Mouse (Mus musculus): ENCODE measurements at regions not wholly inside any gene's neighbourhood (a gene's known extent, or its start where the extent isn't known, plus 50 kb on each side); places are given as distances from the start of the nearest gene placed in this dataset.
A peak's percentile ranks its signal among the peaks of the same experiment; 100 is the strongest.

DNA sequence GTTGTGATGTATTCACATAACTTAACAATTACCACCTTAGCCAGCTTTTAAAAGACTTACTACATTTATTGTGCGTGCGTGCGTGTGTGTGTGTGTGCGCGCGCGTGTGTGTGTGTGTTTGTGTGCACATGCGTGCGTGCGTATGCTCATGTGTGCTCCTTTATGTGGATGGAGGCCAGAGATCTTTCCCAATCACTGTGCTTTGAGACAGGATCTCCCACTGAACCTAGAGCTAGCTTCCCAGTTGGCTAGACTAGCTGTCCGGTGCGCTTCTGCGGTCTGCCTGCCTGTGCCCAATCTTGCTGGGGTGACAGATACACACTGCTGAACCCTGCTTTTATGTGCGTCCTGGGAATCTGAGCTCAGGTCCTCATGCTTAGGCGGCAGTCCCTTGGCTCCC is 50.1 kb upstream of the Arhgap29 start:
- peak overlapping the region; percentile 78 for H3K27ac ChIP-seq (ENCODE audit: insufficient read depth, low read depth, low read length)
- H3K4me3 ChIP-seq (ENCODE audit: insufficient read depth, low read depth, low read length): no peak overlapping the region
- no peak for DNase-seq
- no peak for TF ChIP-seq CTCF (conservative IDR thresholded peaks at IDR 0.05; ENCODE audit: insufficient read depth, insufficient read length, low read depth, low read length)
- no peak for TF ChIP-seq POLR2A (IDR thresholded peaks at IDR 0.05; ENCODE audit: low read depth, low read length)
- H3K36me3 ChIP-seq (ENCODE audit: control insufficient read depth, insufficient read depth, low read length): no peaks in the 10 kb centered on the region
- H3K4me1 ChIP-seq (ENCODE audit: control insufficient read depth, insufficient read depth, low read length): peaks cover 27% of the 10 kb centered on the region
- WGBS: 76% methylated on average over 15 of the region's 15 CpGs
- no peaks in the 10 kb centered on the region for H3K27me3 ChIP-seq (replicated peaks; ENCODE audit: control insufficient read depth, insufficient read depth, low read length)

DNA sequence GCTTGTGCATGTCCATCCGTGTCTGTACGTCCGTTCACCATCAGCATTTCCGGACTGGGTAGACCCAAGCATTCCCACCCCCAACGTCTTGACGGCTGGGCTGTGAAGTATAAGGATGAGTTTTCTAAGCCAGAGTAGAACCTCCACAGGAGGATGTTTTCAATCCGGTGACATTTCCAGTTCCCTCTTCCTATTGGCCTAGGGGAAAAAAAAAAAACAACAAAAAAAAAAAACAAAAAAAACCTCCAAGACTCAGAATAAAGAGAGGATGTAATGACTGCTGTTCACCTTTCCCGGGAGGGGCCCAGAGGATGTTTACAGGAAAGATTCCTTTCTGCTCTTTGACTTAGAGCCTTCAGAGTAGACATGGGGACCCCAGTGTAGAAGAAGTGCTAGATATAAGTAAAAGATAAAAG is 51.9 kb upstream of the Arhgap29 start:
- WGBS: 69% methylated on average over 8 of the region's 8 CpGs
- peak overlapping the region; percentile 84; the same call in 1 of the 2 replicates for H3K27ac ChIP-seq (ENCODE audit: insufficient read depth, low read depth, low read length)

DNA sequence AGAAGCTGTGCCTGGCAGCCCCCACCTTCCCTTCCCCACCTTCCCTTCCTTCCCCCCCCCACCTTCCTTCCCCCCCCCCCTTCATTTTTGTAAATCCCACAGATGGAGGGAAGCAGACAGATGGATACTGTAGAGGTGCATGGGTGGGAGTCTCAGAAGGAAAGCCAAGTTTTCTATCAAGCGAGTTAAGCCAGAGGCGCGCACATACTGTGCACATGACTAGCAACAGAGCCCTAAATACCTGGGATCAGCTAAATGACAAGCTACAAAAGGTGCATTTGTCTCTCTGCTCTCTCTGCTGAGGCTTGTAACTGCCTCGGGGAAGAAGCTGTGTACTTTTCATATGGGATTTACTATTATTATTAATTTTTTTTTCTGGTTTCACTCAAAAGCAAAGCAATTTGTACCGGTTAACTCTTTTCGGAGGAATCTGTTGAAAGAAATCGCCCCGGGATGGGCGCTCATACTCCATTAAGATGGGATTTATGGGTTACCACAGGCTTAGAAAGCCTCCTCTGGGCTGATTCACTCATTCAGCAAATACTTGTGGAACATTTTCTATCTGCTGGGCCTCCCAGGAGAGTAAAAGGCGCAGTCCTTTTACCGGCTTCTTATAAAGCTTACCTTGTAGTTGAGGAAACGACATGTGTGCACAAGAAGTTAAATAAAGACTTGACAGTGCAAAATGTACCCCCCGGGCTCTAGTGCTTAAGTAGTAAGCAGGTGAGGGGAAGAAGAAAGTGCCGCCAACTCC is 54.3 kb upstream of the Arhgap29 start:
- H3K4me3 ChIP-seq (ENCODE audit: insufficient read depth, low read depth, low read length): no peak overlapping the region
- H3K36me3 ChIP-seq (ENCODE audit: control insufficient read depth, insufficient read depth, low read length): no peaks in the 10 kb centered on the region
- 87% methylated on average over 14 of the region's 14 CpGs for WGBS
- no peak for DNase-seq
- peaks cover 9% of the 10 kb centered on the region for H3K4me1 ChIP-seq (ENCODE audit: control insufficient read depth, insufficient read depth, low read length)
- H3K27ac ChIP-seq (ENCODE audit: insufficient read depth, low read depth, low read length): no peak overlapping the region
- TF ChIP-seq POLR2A (IDR thresholded peaks at IDR 0.05; ENCODE audit: low read depth, low read length): no peak
- TF ChIP-seq CTCF (conservative IDR thresholded peaks at IDR 0.05; ENCODE audit: insufficient read depth, insufficient read length, low read depth, low read length): no peak
- H3K27me3 ChIP-seq (replicated peaks; ENCODE audit: control insufficient read depth, insufficient read depth, low read length): no peaks in the 10 kb centered on the region

More for the DNA sequence above, 51.9 kb upstream of the Arhgap29 start:
- H3K4me3 ChIP-seq (ENCODE audit: insufficient read depth, low read depth, low read length): peak overlapping the region; percentile 11; the same call in 1 of the 2 replicates
- no peaks in the 10 kb centered on the region for H3K27me3 ChIP-seq (replicated peaks; ENCODE audit: control insufficient read depth, insufficient read depth, low read length)
- H3K36me3 ChIP-seq (ENCODE audit: control insufficient read depth, insufficient read depth, low read length): no peaks in the 10 kb centered on the region
- peaks cover 23% of the 10 kb centered on the region for H3K4me1 ChIP-seq (ENCODE audit: control insufficient read depth, insufficient read depth, low read length)
- TF ChIP-seq POLR2A (IDR thresholded peaks at IDR 0.05; ENCODE audit: low read depth, low read length) (no peak), CTCF (conservative IDR thresholded peaks at IDR 0.05; ENCODE audit: insufficient read depth, insufficient read length, low read depth, low read length) (no peak)
- peak; percentile 76 for DNase-seq

DNA sequence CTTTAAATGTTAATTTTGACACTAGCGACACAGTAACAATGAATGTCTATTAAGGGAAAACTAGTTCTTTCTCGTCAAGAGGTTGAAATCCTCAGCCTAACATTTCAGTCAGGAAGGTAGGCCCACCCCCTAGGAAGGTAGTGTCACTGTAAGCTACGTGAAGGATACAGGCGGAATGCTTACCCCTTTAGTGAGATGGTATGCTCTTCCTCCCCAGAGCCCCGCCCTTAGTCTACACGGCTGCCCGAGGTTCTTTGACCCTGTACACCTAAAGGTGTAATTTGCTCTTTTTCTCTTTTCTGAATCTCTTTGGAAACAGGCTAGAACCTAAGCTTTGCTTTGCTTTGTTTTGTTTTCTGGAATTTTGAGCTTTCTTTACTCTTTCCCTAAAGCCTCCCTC is 58.7 kb upstream of the Arhgap29 start:
- no peak overlapping the region for H3K4me3 ChIP-seq (ENCODE audit: insufficient read depth, low read depth, low read length)
- WGBS: 74% methylated on average over 7 of the region's 7 CpGs
- H3K27me3 ChIP-seq (replicated peaks; ENCODE audit: control insufficient read depth, insufficient read depth, low read length): no peaks in the 10 kb centered on the region
- no peaks in the 10 kb centered on the region for H3K4me1 ChIP-seq (ENCODE audit: control insufficient read depth, insufficient read depth, low read length)
- no peak for DNase-seq
- no peak overlapping the region for H3K27ac ChIP-seq (ENCODE audit: insufficient read depth, low read depth, low read length)
- no peak for TF ChIP-seq CTCF (conservative IDR thresholded peaks at IDR 0.05; ENCODE audit: insufficient read depth, insufficient read length, low read depth, low read length)
- no peak for TF ChIP-seq POLR2A (IDR thresholded peaks at IDR 0.05; ENCODE audit: low read depth, low read length)
- no peaks in the 10 kb centered on the region for H3K36me3 ChIP-seq (ENCODE audit: control insufficient read depth, insufficient read depth, low read length)

DNA sequence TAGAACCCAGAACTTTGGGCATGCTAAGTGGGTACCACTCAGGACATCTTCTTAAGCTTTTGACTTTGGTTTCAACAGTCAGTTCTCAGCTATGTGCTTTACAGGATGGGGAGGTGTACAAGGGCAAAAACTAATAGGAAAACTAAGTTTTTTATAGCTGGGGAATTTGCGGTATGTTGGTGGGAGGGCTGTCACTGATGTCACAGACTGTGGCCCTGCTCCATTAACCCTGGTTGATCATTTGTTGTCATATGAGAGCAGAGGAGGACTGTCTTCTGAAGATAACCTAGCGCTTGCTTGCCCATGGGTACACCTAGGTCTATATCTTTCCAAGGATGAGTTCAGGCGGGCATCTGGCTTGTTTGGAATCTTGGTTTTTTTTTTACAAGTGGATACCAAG is 59.7 kb upstream of the Arhgap29 start:
- no peak for DNase-seq
- no peaks in the 10 kb centered on the region for H3K36me3 ChIP-seq (ENCODE audit: control insufficient read depth, insufficient read depth, low read length)
- H3K4me3 ChIP-seq (ENCODE audit: insufficient read depth, low read depth, low read length): no peak overlapping the region
- H3K27me3 ChIP-seq (replicated peaks; ENCODE audit: control insufficient read depth, insufficient read depth, low read length): no peaks in the 10 kb centered on the region
- H3K27ac ChIP-seq (ENCODE audit: insufficient read depth, low read depth, low read length): no peak overlapping the region
- WGBS: 77% methylated on average over 3 of the region's 3 CpGs
- no peaks in the 10 kb centered on the region for H3K4me1 ChIP-seq (ENCODE audit: control insufficient read depth, insufficient read depth, low read length)
- no peak for TF ChIP-seq POLR2A (IDR thresholded peaks at IDR 0.05; ENCODE audit: low read depth, low read length)
- no peak for TF ChIP-seq CTCF (conservative IDR thresholded peaks at IDR 0.05; ENCODE audit: insufficient read depth, insufficient read length, low read depth, low read length)

DNA sequence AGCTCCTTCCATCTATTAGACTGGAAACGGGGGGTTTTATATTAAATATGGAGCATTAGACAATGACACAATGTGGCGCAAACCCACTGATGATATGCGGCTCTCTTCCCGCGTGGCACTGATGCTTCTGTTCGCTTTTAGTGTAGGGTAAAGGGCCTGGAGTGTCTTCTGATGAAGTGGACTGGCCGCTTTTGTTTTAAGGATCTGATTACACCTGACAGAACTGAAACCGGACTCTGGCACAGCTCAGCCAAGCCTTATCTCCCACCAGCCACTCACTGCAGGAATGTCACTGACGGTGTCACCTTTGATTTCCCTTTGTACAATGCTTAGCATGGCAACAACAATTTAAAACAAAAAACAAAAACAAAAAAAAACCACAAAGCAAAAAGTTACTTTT is 61.0 kb upstream of the Arhgap29 start:
- WGBS: 53% methylated on average over 9 of the region's 9 CpGs
- DNase-seq: peak; percentile 64
- Histone ChIP-seq H3K4me3 (ENCODE audit: insufficient read depth, low read depth, low read length) (no peak overlapping the region), H3K27me3 (replicated peaks; ENCODE audit: control insufficient read depth, insufficient read depth, low read length) (no peaks in the 10 kb centered on the region), H3K36me3 (ENCODE audit: control insufficient read depth, insufficient read depth, low read length) (no peaks in the 10 kb centered on the region), H3K27ac (ENCODE audit: insufficient read depth, low read depth, low read length) (peak overlapping the region; percentile 43; the same call in 1 of the 2 replicates), H3K4me1 (ENCODE audit: control insufficient read depth, insufficient read depth, low read length) (peaks cover 9% of the 10 kb centered on the region; the same call in 1 of the 2 replicates)
- TF ChIP-seq CTCF (conservative IDR thresholded peaks at IDR 0.05; ENCODE audit: insufficient read depth, insufficient read length, low read depth, low read length) (no peak), POLR2A (IDR thresholded peaks at IDR 0.05; ENCODE audit: low read depth, low read length) (no peak)

DNA sequence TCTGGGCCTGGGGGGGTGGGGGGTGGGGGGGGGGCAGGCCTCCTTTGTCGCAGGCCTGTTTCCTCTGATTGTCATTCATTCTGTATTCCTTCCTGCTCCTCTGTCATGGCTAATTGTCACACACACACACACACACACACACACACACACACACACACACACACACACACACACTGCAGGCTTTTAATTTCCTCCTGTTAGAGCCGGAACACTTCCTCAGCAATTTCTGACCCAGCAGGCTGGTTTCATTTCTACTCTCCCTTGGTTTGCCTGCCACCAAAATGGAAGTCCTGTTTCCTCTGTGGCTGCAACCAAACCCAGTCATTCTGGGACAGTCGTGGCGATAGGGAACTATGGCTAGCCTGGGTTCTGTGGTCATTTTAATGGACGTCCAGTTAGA is 61.8 kb upstream of the Arhgap29 start:
- Histone ChIP-seq H3K27me3 (replicated peaks; ENCODE audit: control insufficient read depth, insufficient read depth, low read length) (no peaks in the 10 kb centered on the region), H3K36me3 (ENCODE audit: control insufficient read depth, insufficient read depth, low read length) (no peaks in the 10 kb centered on the region), H3K4me1 (ENCODE audit: control insufficient read depth, insufficient read depth, low read length) (peaks cover 16% of the 10 kb centered on the region; the same call in 1 of the 2 replicates), H3K27ac (ENCODE audit: insufficient read depth, low read depth, low read length) (peak overlapping the region; percentile 61), H3K4me3 (ENCODE audit: insufficient read depth, low read depth, low read length) (no peak overlapping the region)
- DNase-seq: peak; percentile 78
- 26% methylated on average over 5 of the region's 5 CpGs for WGBS
- no peak for TF ChIP-seq POLR2A (IDR thresholded peaks at IDR 0.05; ENCODE audit: low read depth, low read length)
- TF ChIP-seq CTCF (conservative IDR thresholded peaks at IDR 0.05; ENCODE audit: insufficient read depth, insufficient read length, low read depth, low read length): no peak
